Mouse (Mus musculus) heart, adult 9 months (tissue): ENCODE results near the gene Snapc3.
"Not testable (repeated sequence)": the region's sequence is repeated elsewhere in the genome, so short reads cannot be mapped to it uniquely, and the experiment has no call there.

ENCODE experiments used
- DNase-seq, 2 experiments: peaks; one replicate each; pipeline ENCODE4 v3.0.0; 2022; ENCODE audit warnings: low spot score in 2 of 2

The Snapc3 gene

GRCm38 (mm10) chr4:83500154-83501036 lies 82.9 kb downstream of the Snapc3 start:
- DNase-seq, result no peak

GRCm38 (mm10) chr4:83501037-83501430 lies 83.5 kb downstream of the Snapc3 start:
- DNase-seq, result no peak

GRCm38 (mm10) chr4:83509600-83509999 lies 92.1 kb downstream of the Snapc3 start:
- no peak for DNase-seq

GRCm38 (mm10) chr4:83511083-83511482 lies 93.6 kb downstream of the Snapc3 start:
- DNase-seq, result no peak

- DNase-seq, result no peak
Measured at GRCm38 (mm10) chr4:83512217-83512616, 94.7 kb downstream of the Snapc3 start.

GRCm38 (mm10) chr4:83512644-83513043 lies 95.1 kb downstream of the Snapc3 start:
- no peak for DNase-seq

- DNase-seq, result no peak
Measured at GRCm38 (mm10) chr4:83514183-83514582, 96.7 kb downstream of the Snapc3 start.

GRCm38 (mm10) chr4:83514976-83515669 lies 97.6 kb downstream of the Snapc3 start:
- DNase-seq, result no peak

GRCm38 (mm10) chr4:83516144-83516543 lies 98.6 kb downstream of the Snapc3 start:
- DNase-seq, result not testable (repeated sequence)
